Mouse (Mus musculus): ENCODE data around the gene Btbd6.

Gene Btbd6

GRCm38 (mm10) chr12:112976371-112977073, at the start of gene Btbd6:
Gene Btbd6, plus strand, starts transcription at chr12:112976482.
- in situ Hi-C loops (cut with MboI; ENCODE audit: low pct_unique_long_range_greater_than_20kb in 1 of 2, low sequenced_read_pairs in 2 of 2, unreplicated experiment in 1 of 2): no loop called here

- in situ Hi-C loops (cut with MboI; ENCODE audit: low pct_unique_long_range_greater_than_20kb in 1 of 2, low sequenced_read_pairs in 2 of 2, unreplicated experiment in 1 of 2): no loop called here
Measured at GRCm38 (mm10) chr12:112927265-112927664, 49.0 kb upstream of the Btbd6 start.

- in situ Hi-C loops (cut with MboI; ENCODE audit: low pct_unique_long_range_greater_than_20kb in 1 of 2, low sequenced_read_pairs in 2 of 2, unreplicated experiment in 1 of 2): no loop called here
Measured at GRCm38 (mm10) chr12:112928401-112929241, 47.7 kb upstream of the Btbd6 start.

- in situ Hi-C loops (cut with MboI; ENCODE audit: low pct_unique_long_range_greater_than_20kb in 1 of 2, low sequenced_read_pairs in 2 of 2, unreplicated experiment in 1 of 2): no loop called here
Measured at GRCm38 (mm10) chr12:112929562-112930352, 46.5 kb upstream of the Btbd6 start, which contains the start of gene Jag2. Gene Jag2, minus strand, starts transcription at chr12:112929776.

- in situ Hi-C loops (cut with MboI; ENCODE audit: low pct_unique_long_range_greater_than_20kb in 1 of 2, low sequenced_read_pairs in 2 of 2, unreplicated experiment in 1 of 2): no loop called here
Measured at GRCm38 (mm10) chr12:112932647-112933046, 43.6 kb upstream of the Btbd6 start.

- in situ Hi-C loops (cut with MboI; ENCODE audit: low pct_unique_long_range_greater_than_20kb in 1 of 2, low sequenced_read_pairs in 2 of 2, unreplicated experiment in 1 of 2): no loop called here
Measured at GRCm38 (mm10) chr12:112937906-112938305, 38.4 kb upstream of the Btbd6 start.

GRCm38 (mm10) chr12:112938366-112938765, 37.9 kb upstream of the Btbd6 start:
- in situ Hi-C loops (cut with MboI; ENCODE audit: low pct_unique_long_range_greater_than_20kb in 1 of 2, low sequenced_read_pairs in 2 of 2, unreplicated experiment in 1 of 2): no loop called here

GRCm38 (mm10) chr12:112938873-112939565, 37.3 kb upstream of the Btbd6 start:
- in situ Hi-C loops (cut with MboI; ENCODE audit: low pct_unique_long_range_greater_than_20kb in 1 of 2, low sequenced_read_pairs in 2 of 2, unreplicated experiment in 1 of 2): no loop called here

GRCm38 (mm10) chr12:112940238-112940637, 36.0 kb upstream of the Btbd6 start:
- in situ Hi-C loops (cut with MboI; ENCODE audit: low pct_unique_long_range_greater_than_20kb in 1 of 2, low sequenced_read_pairs in 2 of 2, unreplicated experiment in 1 of 2): no loop called here

GRCm38 (mm10) chr12:112940710-112941109, 35.6 kb upstream of the Btbd6 start:
- in situ Hi-C loops (cut with MboI; ENCODE audit: low pct_unique_long_range_greater_than_20kb in 1 of 2, low sequenced_read_pairs in 2 of 2, unreplicated experiment in 1 of 2): no loop called here

- in situ Hi-C loops (cut with MboI; ENCODE audit: low pct_unique_long_range_greater_than_20kb in 1 of 2, low sequenced_read_pairs in 2 of 2, unreplicated experiment in 1 of 2): no loop called here
Measured at GRCm38 (mm10) chr12:112941156-112941775, 35.0 kb upstream of the Btbd6 start.

- in situ Hi-C loops (cut with MboI; ENCODE audit: low pct_unique_long_range_greater_than_20kb in 1 of 2, low sequenced_read_pairs in 2 of 2, unreplicated experiment in 1 of 2): no loop called here
Measured at GRCm38 (mm10) chr12:112941776-112942713, 34.2 kb upstream of the Btbd6 start, which contains the start of gene Nudt14. Gene Nudt14, minus strand, starts transcription at chr12:112942124.

- in situ Hi-C loops (cut with MboI; ENCODE audit: low pct_unique_long_range_greater_than_20kb in 1 of 2, low sequenced_read_pairs in 2 of 2, unreplicated experiment in 1 of 2): no loop called here
Measured at GRCm38 (mm10) chr12:112943669-112944068, 32.6 kb upstream of the Btbd6 start.

- in situ Hi-C loops (cut with MboI; ENCODE audit: low pct_unique_long_range_greater_than_20kb in 1 of 2, low sequenced_read_pairs in 2 of 2, unreplicated experiment in 1 of 2): no loop called here
Measured at GRCm38 (mm10) chr12:112947307-112947706, 29.0 kb upstream of the Btbd6 start.

- in situ Hi-C loops (cut with MboI; ENCODE audit: low pct_unique_long_range_greater_than_20kb in 1 of 2, low sequenced_read_pairs in 2 of 2, unreplicated experiment in 1 of 2): no loop called here
Measured at GRCm38 (mm10) chr12:112950040-112950760, 26.1 kb upstream of the Btbd6 start.

- in situ Hi-C loops (cut with MboI; ENCODE audit: low pct_unique_long_range_greater_than_20kb in 1 of 2, low sequenced_read_pairs in 2 of 2, unreplicated experiment in 1 of 2): no loop called here
Measured at GRCm38 (mm10) chr12:112950761-112951129, 25.5 kb upstream of the Btbd6 start.
